Comparison of ENCODE assay signal across 24 mouse cellular contexts in genomic region chr2:169767281-169767680, GRCm38 (mm10).
A peak's percentile ranks its signal among the peaks of the same experiment; 100 is the strongest.
DNase-seq lines count a peak whose midpoint lies in the region; ATAC-seq and TF ChIP-seq lines count a peak whose summit lies in the region.
"Had no signal": no experiment of that assay in that cellular context is flagged by ENCODE, and none has a peak within 500 bp of the region (broad histone marks: within the 10 kb centered on the region; RNA-seq: fewer than 3 reads in every experiment).

No protein-coding gene starts in this region.

- no peak for TF ChIP-seq CTCF in liver, postnatal 0 days (IDR thresholded peaks at IDR 0.05; ENCODE audit: low read depth)

- H3K36me3 ChIP-seq in liver, embryonic 12.5 days: no peaks in the 10 kb centered on the region
- H3K36me3 ChIP-seq in liver, embryonic 11.5 days (ENCODE audit: control insufficient read depth, insufficient read depth, low read length): no peaks in the 10 kb centered on the region
- H3K36me3 ChIP-seq in midbrain, embryonic 11.5 days (ENCODE audit: control insufficient read depth, insufficient read depth, low read length): no peaks in the 10 kb centered on the region
- H3K36me3 ChIP-seq in midbrain, embryonic 16.5 days (ENCODE audit: control insufficient read depth, insufficient read depth, low read length): no peaks in the 10 kb centered on the region
- H3K36me3 ChIP-seq in liver, embryonic 15.5 days (replicated peaks): no peaks in the 10 kb centered on the region
- H3K36me3 ChIP-seq in liver, postnatal 0 days (replicated peaks; ENCODE audit: insufficient read depth, low read length): no peaks in the 10 kb centered on the region
- no peaks in the 10 kb centered on the region for H3K36me3 ChIP-seq in forebrain, embryonic 14.5 days (ENCODE audit: control insufficient read depth, insufficient read depth, low read length)
- H3K36me3 ChIP-seq: embryonic facial prominence, embryonic 13.5 days; embryonic facial prominence, embryonic 15.5 days; forebrain, embryonic 10.5 days; forebrain, embryonic 12.5 days; forebrain, embryonic 15.5 days had no signal

- no peaks in the 10 kb centered on the region for H3K27me3 ChIP-seq in liver, embryonic 12.5 days (replicated peaks)
- H3K27me3 ChIP-seq in liver, embryonic 11.5 days (replicated peaks; ENCODE audit: control insufficient read depth, insufficient read depth, low read length): no peaks in the 10 kb centered on the region
- no peaks in the 10 kb centered on the region for H3K27me3 ChIP-seq in midbrain, embryonic 11.5 days (ENCODE audit: control insufficient read depth, insufficient read depth, low read length)
- H3K27me3 ChIP-seq in midbrain, embryonic 16.5 days (ENCODE audit: control insufficient read depth, insufficient read depth, low read depth, low read length): no peaks in the 10 kb centered on the region
- no peaks in the 10 kb centered on the region for H3K27me3 ChIP-seq in liver, embryonic 15.5 days
- H3K27me3 ChIP-seq in liver, postnatal 0 days (ENCODE audit: insufficient read depth, low read length): no peaks in the 10 kb centered on the region
- no peaks in the 10 kb centered on the region for H3K27me3 ChIP-seq in forebrain, embryonic 14.5 days (replicated peaks; ENCODE audit: control insufficient read depth, insufficient read depth, low read length)
- H3K27me3 ChIP-seq: embryonic facial prominence, embryonic 13.5 days; embryonic facial prominence, embryonic 15.5 days; forebrain, embryonic 12.5 days; forebrain, embryonic 15.5 days had no signal

- no peak for DNase-seq in liver, embryonic 11.5 days (ENCODE audit: low spot score)
- DNase-seq in midbrain, embryonic 11.5 days (ENCODE audit: low spot score, missing footprints): peak; percentile 39
- DNase-seq in liver, postnatal 0 days: no peak
- DNase-seq in forebrain, embryonic 14.5 days (ENCODE audit: low spot score): no peak
- no peak for DNase-seq in thymus, postnatal 36 days
- DNase-seq: adrenal gland, adult 2 months; adrenal gland, postnatal 10 days; adrenal gland, postnatal 25 days; cerebellum, adult 11 months; cerebellum, adult 18-20 months; cerebellum, adult 8-10 months; cerebellum, adult 9-11 months; cerebellum, postnatal 14 days; cerebellum, postnatal 36 days; embryo, embryonic 11 days had no signal

- H3K4me3 ChIP-seq in liver, embryonic 12.5 days: no peak overlapping the region
- no peak overlapping the region for H3K4me3 ChIP-seq in liver, embryonic 11.5 days (ENCODE audit: low read depth, low read length)
- H3K4me3 ChIP-seq in midbrain, embryonic 11.5 days (ENCODE audit: low read depth, low read length): no peak overlapping the region
- no peak overlapping the region for H3K4me3 ChIP-seq in midbrain, embryonic 16.5 days (ENCODE audit: low read depth, low read length)
- no peak overlapping the region for H3K4me3 ChIP-seq in liver, embryonic 15.5 days (replicated peaks)
- no peak overlapping the region for H3K4me3 ChIP-seq in liver, postnatal 0 days (ENCODE audit: low read depth, low read length)
- no peak overlapping the region for H3K4me3 ChIP-seq in forebrain, embryonic 14.5 days (ENCODE audit: low read depth, low read length)
- H3K4me3 ChIP-seq: embryonic facial prominence, embryonic 13.5 days; embryonic facial prominence, embryonic 15.5 days; erythroblast, embryonic 14.5 days; forebrain, embryonic 10.5 days; forebrain, embryonic 12.5 days; forebrain, embryonic 15.5 days had no signal

- peaks cover 19% of the 10 kb centered on the region; the same call in 1 of the 2 replicates for H3K4me1 ChIP-seq in liver, embryonic 12.5 days
- H3K4me1 ChIP-seq in liver, embryonic 11.5 days (replicated peaks; ENCODE audit: control insufficient read depth, insufficient read depth, low read length): no peaks in the 10 kb centered on the region; the same call in 1 of the 2 replicates
- H3K4me1 ChIP-seq in midbrain, embryonic 11.5 days (ENCODE audit: control insufficient read depth, insufficient read depth, low read length): no peaks in the 10 kb centered on the region
- H3K4me1 ChIP-seq in midbrain, embryonic 16.5 days (ENCODE audit: control insufficient read depth, insufficient read depth, low read length): no peaks in the 10 kb centered on the region
- H3K4me1 ChIP-seq in liver, embryonic 15.5 days (replicated peaks): 0 out of 2 replicates have a peak, but pooled peaks cover 9% of the 10 kb centered on the region
- H3K4me1 ChIP-seq in liver, postnatal 0 days (ENCODE audit: insufficient read depth): peaks cover 9% of the 10 kb centered on the region; the same call in 1 of the 2 replicates
- no peaks in the 10 kb centered on the region for H3K4me1 ChIP-seq in forebrain, embryonic 14.5 days (ENCODE audit: control insufficient read depth, insufficient read depth, low read length)
- H3K4me1 ChIP-seq: embryonic facial prominence, embryonic 13.5 days; embryonic facial prominence, embryonic 15.5 days; forebrain, embryonic 10.5 days; forebrain, embryonic 12.5 days; forebrain, embryonic 15.5 days had no signal

- no peak for TF ChIP-seq EP300 in liver, postnatal 0 days (IDR thresholded peaks at IDR 0.05; ENCODE audit: low read depth)

- no peak overlapping the region for H3K4me2 ChIP-seq in liver, embryonic 12.5 days
- no peak overlapping the region for H3K4me2 ChIP-seq in liver, embryonic 11.5 days
- H3K4me2 ChIP-seq in midbrain, embryonic 11.5 days: no peak overlapping the region
- no peak overlapping the region for H3K4me2 ChIP-seq in midbrain, embryonic 16.5 days (ENCODE audit: low read length)
- no peak overlapping the region for H3K4me2 ChIP-seq in liver, embryonic 15.5 days
- H3K4me2 ChIP-seq in liver, postnatal 0 days (ENCODE audit: low read depth, low read length): no peak overlapping the region
- H3K4me2 ChIP-seq in forebrain, embryonic 14.5 days (ENCODE audit: low read length): no peak overlapping the region
- H3K4me2 ChIP-seq: embryonic facial prominence, embryonic 13.5 days; embryonic facial prominence, embryonic 15.5 days; forebrain, embryonic 12.5 days; forebrain, embryonic 15.5 days had no signal

- WGBS in liver, embryonic 12.5 days (ENCODE audit: insufficient replicate concordance): 61% methylated on average over 3 of the region's 3 CpGs
- WGBS in liver, embryonic 11.5 days: 69% methylated on average over 3 of the region's 3 CpGs
- 81% methylated on average over 3 of the region's 3 CpGs for WGBS in midbrain, embryonic 11.5 days
- WGBS in midbrain, embryonic 16.5 days: 79% methylated on average over 3 of the region's 3 CpGs
- WGBS in liver, embryonic 15.5 days (ENCODE audit: insufficient replicate concordance): 51% methylated on average over 3 of the region's 3 CpGs
- WGBS in liver, postnatal 0 days (ENCODE audit: insufficient replicate concordance): 51% methylated on average over 3 of the region's 3 CpGs
- 78% methylated on average over 3 of the region's 3 CpGs for WGBS in forebrain, embryonic 14.5 days

- no peak overlapping the region for H3K27ac ChIP-seq in liver, embryonic 12.5 days
- no peak overlapping the region for H3K27ac ChIP-seq in liver, embryonic 11.5 days (ENCODE audit: low read depth, low read length)
- H3K27ac ChIP-seq in midbrain, embryonic 11.5 days (ENCODE audit: low read depth, low read length): no peak overlapping the region
- H3K27ac ChIP-seq in midbrain, embryonic 16.5 days (ENCODE audit: low read length): no peak overlapping the region
- H3K27ac ChIP-seq in liver, embryonic 15.5 days (replicated peaks): no peak overlapping the region
- no peak overlapping the region for H3K27ac ChIP-seq in liver, postnatal 0 days (ENCODE audit: low read depth)
- no peak overlapping the region for H3K27ac ChIP-seq in forebrain, embryonic 14.5 days (ENCODE audit: low read depth, low read length)
- H3K27ac ChIP-seq: embryonic facial prominence, embryonic 13.5 days; embryonic facial prominence, embryonic 15.5 days; forebrain, embryonic 10.5 days; forebrain, embryonic 12.5 days; forebrain, embryonic 15.5 days had no signal

- no peaks in the 10 kb centered on the region for H3K9me3 ChIP-seq in liver, embryonic 12.5 days (replicated peaks)
- no peaks in the 10 kb centered on the region for H3K9me3 ChIP-seq in liver, embryonic 11.5 days (ENCODE audit: control insufficient read depth, low read length)
- H3K9me3 ChIP-seq in midbrain, embryonic 11.5 days (ENCODE audit: control insufficient read depth, low read length): no peaks in the 10 kb centered on the region
- H3K9me3 ChIP-seq in midbrain, embryonic 16.5 days (replicated peaks; ENCODE audit: control insufficient read depth, low read length, poor library complexity, severe bottlenecking): no peaks in the 10 kb centered on the region
- no peaks in the 10 kb centered on the region for H3K9me3 ChIP-seq in liver, embryonic 15.5 days (replicated peaks)
- no peaks in the 10 kb centered on the region for H3K9me3 ChIP-seq in liver, postnatal 0 days (ENCODE audit: low read length)
- no peaks in the 10 kb centered on the region for H3K9me3 ChIP-seq in forebrain, embryonic 14.5 days (replicated peaks; ENCODE audit: control insufficient read depth, low read length)
- H3K9me3 ChIP-seq: embryonic facial prominence, embryonic 13.5 days; embryonic facial prominence, embryonic 15.5 days; forebrain, embryonic 10.5 days; forebrain, embryonic 12.5 days; forebrain, embryonic 15.5 days had no signal

- peak; percentile 43; the same call in 1 of the 2 replicates for ATAC-seq in liver, embryonic 12.5 days
- no peak; the same call in 1 of the 2 replicates for ATAC-seq in liver, embryonic 11.5 days (replicated peaks; ENCODE audit: low FRiP score)
- ATAC-seq in midbrain, embryonic 11.5 days (ENCODE audit: low FRiP score): no peak
- ATAC-seq in midbrain, embryonic 16.5 days: no peak
- ATAC-seq in liver, embryonic 15.5 days (ENCODE audit: insufficient read depth): 0 out of 2 replicates have a peak, but pooled peaks have one; percentile 41
- ATAC-seq in liver, postnatal 0 days: peak; percentile 73; the same call in 1 of the 2 replicates
- ATAC-seq in forebrain, embryonic 14.5 days: no peak
- ATAC-seq: forebrain, embryonic 15.5 days had no signal

- H3K9ac ChIP-seq in liver, embryonic 12.5 days: no peak overlapping the region
- no peak overlapping the region for H3K9ac ChIP-seq in liver, embryonic 11.5 days (ENCODE audit: low read depth, low read length)
- no peak overlapping the region for H3K9ac ChIP-seq in midbrain, embryonic 11.5 days (ENCODE audit: low read length)
- no peak overlapping the region for H3K9ac ChIP-seq in midbrain, embryonic 16.5 days (ENCODE audit: low read depth, low read length)
- no peak overlapping the region for H3K9ac ChIP-seq in liver, embryonic 15.5 days
- no peak overlapping the region for H3K9ac ChIP-seq in liver, postnatal 0 days (replicated peaks)
- no peak overlapping the region for H3K9ac ChIP-seq in forebrain, embryonic 14.5 days (ENCODE audit: low read length)
- H3K9ac ChIP-seq: embryonic facial prominence, embryonic 13.5 days; embryonic facial prominence, embryonic 15.5 days; forebrain, embryonic 12.5 days; forebrain, embryonic 15.5 days had no signal

Comparison
In these comparisons a context has a peak if more than half of its experiments do, and no peak if none do; other contexts are left out.
1. ATAC-seq: peak in liver, embryonic 12.5 days (single experiment), liver, embryonic 15.5 days (single experiment) and liver, postnatal 0 days (single experiment); none in liver, embryonic 11.5 days (single experiment), midbrain, embryonic 11.5 days (single experiment), midbrain, embryonic 16.5 days (single experiment) and forebrain, embryonic 14.5 days (single experiment).